Mouse (Mus musculus) MEL (cell line): ENCODE results near the gene Ripor2.

Experiments
- CTCF ChIP-seq, 3 experiments: IDR thresholded peaks in 2 of 3; conservative IDR thresholded peaks in 1 of 3; 2 replicates each; pipeline ENCODE4 v1.5.1; 2011 to 2012; ENCODE audit warnings: low read length in 3 of 3, low read depth in 2 of 3, mild to moderate bottlenecking in 2 of 3, improper control_type of control experiment in 1 of 3, inconsistent platforms in 1 of 3, mixed read lengths in 1 of 3, moderate library complexity in 1 of 3; ENCODE audit not compliant: control insufficient read depth in 1 of 3, insufficient read depth in 1 of 3, poor library complexity in 1 of 3, severe bottlenecking in 1 of 3
- E2F4 ChIP-seq: IDR thresholded peaks from 2 replicates; pipeline ENCODE4 v1.6.1; 2011; ENCODE audit warnings: low read depth, low read length, improper control_type of control experiment, borderline replicate concordance
- EP300 ChIP-seq, 2 experiments: IDR thresholded peaks; 2 replicates each; pipeline ENCODE4 v1.6.1; 2011; ENCODE audit warnings: improper control_type of control experiment in 2 of 2, low read length in 2 of 2, low read depth in 1 of 2, mild to moderate bottlenecking in 1 of 2
- KAT2A ChIP-seq: conservative IDR thresholded peaks from 2 replicates; pipeline ENCODE4 v1.6.1; 2012; ENCODE audit warnings: low read depth, low read length, improper control_type of control experiment, inconsistent platforms
- MAFK ChIP-seq: IDR thresholded peaks from 2 replicates; pipeline ENCODE4 v1.6.1; 2011; ENCODE audit warnings: low read depth, mild to moderate bottlenecking, low read length, improper control_type of control experiment, borderline replicate concordance
- MAX ChIP-seq: IDR thresholded peaks from 2 replicates; pipeline ENCODE4 v1.6.1; 2011; ENCODE audit warnings: low read length, improper control_type of control experiment
- MYC ChIP-seq: IDR thresholded peaks from 2 replicates; pipeline ENCODE4 v1.6.1; 2011; ENCODE audit warnings: low read depth, mild to moderate bottlenecking, low read length, improper control_type of control experiment, moderate library complexity
- NELFE ChIP-seq: IDR thresholded peaks from 2 replicates; pipeline ENCODE4 v1.6.1; 2011; ENCODE audit warnings: low read depth, low read length, improper control_type of control experiment
- NRF1 ChIP-seq: IDR thresholded peaks from 2 replicates; pipeline ENCODE4 v1.6.1; 2014; ENCODE audit warnings: low read depth, mild to moderate bottlenecking, inconsistent platforms, low read length, improper control_type of control experiment, moderate library complexity; ENCODE audit not compliant: poor library complexity, insufficient read depth, severe bottlenecking
- POLR2A ChIP-seq, 2 experiments: IDR thresholded peaks; 2 replicates each; pipeline ENCODE4 v1.6.1; 2011 to 2012; ENCODE audit warnings: low read length in 2 of 2, mild to moderate bottlenecking in 2 of 2, control low read depth in 1 of 2, improper control_type of control experiment in 1 of 2, low read depth in 1 of 2, moderate library complexity in 1 of 2; ENCODE audit not compliant: control insufficient read depth in 1 of 2, insufficient read depth in 1 of 2, poor library complexity in 1 of 2
- SMC3 ChIP-seq: IDR thresholded peaks from 2 replicates; pipeline ENCODE4 v1.6.1; 2011; ENCODE audit warnings: low read depth, low read length, improper control_type of control experiment
- USF1 ChIP-seq: IDR thresholded peaks from 2 replicates; pipeline ENCODE4 v1.6.1; 2014; ENCODE audit warnings: low read depth, mild to moderate bottlenecking, inconsistent platforms, low read length, improper control_type of control experiment, moderate library complexity
- USF2 ChIP-seq, 2 experiments: IDR thresholded peaks; 2 replicates each; pipeline ENCODE4 v1.6.1; 2011 to 2012; ENCODE audit warnings: improper control_type of control experiment in 2 of 2, low read length in 2 of 2, borderline replicate concordance in 1 of 2, inconsistent platforms in 1 of 2, low read depth in 1 of 2, mild to moderate bottlenecking in 1 of 2; ENCODE audit not compliant: insufficient read depth in 1 of 2
- ZMIZ1 ChIP-seq: IDR thresholded peaks from 2 replicates; pipeline ENCODE4 v1.6.1; 2012; ENCODE audit warnings: low read depth, mild to moderate bottlenecking, inconsistent platforms, low read length, improper control_type of control experiment, moderate library complexity

DNA sequence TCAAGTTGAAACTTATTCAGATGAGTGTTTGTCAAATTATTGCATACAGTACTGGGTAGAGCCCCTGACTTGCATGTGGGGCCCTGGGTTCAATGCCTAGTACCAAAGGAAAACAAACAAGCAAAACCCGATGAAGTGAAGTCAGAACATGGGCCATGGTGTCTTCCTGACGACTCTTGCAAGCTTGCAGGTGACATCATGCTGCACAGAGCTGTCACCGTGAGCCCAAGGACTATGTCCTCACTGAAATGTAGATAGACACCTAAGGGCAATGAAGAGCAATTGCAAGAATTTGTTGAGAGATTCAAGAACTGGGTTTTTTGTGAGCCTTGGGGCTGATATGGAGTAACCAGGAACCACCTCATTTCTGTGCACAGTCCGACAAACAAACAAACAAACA lies 84.8 kb downstream of the Ripor2 start:
- TF ChIP-seq ZMIZ1 (no peak), EP300 (IDR thresholded peaks at IDR 0.05; ENCODE audit: low read depth in 1 of 2, low read length in 2 of 2) (no peak), CTCF (IDR thresholded peaks at IDR 0.05 in 2 of 3, conservative IDR thresholded peaks at IDR 0.05 in 1 of 3; ENCODE audit: control insufficient read depth in 1 of 3, insufficient read depth in 1 of 3, low read depth in 2 of 3, low read length in 3 of 3, poor library complexity in 1 of 3, severe bottlenecking in 1 of 3) (no peak), MAFK (no peak), MYC (no peak), USF1 (no peak), NRF1 (no peak), POLR2A (IDR thresholded peaks at IDR 0.05; ENCODE audit: control insufficient read depth in 1 of 2, insufficient read depth in 1 of 2, low read depth in 1 of 2, low read length in 2 of 2, poor library complexity in 1 of 2) (no peak), SMC3 (no peak), NELFE (no peak), USF2 (IDR thresholded peaks at IDR 0.05; ENCODE audit: borderline replicate concordance in 1 of 2, insufficient read depth in 1 of 2, low read depth in 1 of 2, low read length in 2 of 2) (no peak), MAX (no peak), E2F4 (no peak), KAT2A (no peak)
